Mouse (Mus musculus) heart, embryonic 14.5 days (tissue): ENCODE results near the gene Mylk3. TPM values are rescaled to one million over a fixed set of nuclear protein-coding genes. Genes with fewer than 3 reads are reported as not detected.

Source experiments
- ATAC-seq: fragments of 200-750 bp; cut with Nextera tagmentation; 2 replicates; pipeline ENCODE4 v1.8.0; 2017; ENCODE audit warnings: low read depth, moderate TSS enrichment; ENCODE audit not compliant: insufficient number of reproducible peaks, insufficient read depth, low FRiP score
- H3K27ac ChIP-seq, 2 experiments: fragments of 200-500 bp in 1 of 2; fragments of 300-500 bp in 1 of 2; sonication (generic) in 1 of 2; replicated peaks in 1 of 2; 2 replicates each; pipeline ENCODE4 v1.5.1; 2012 to 2014; ENCODE audit warnings: low read depth in 2 of 2, low read length in 2 of 2, control low read depth in 1 of 2, mild to moderate bottlenecking in 1 of 2, mixed read lengths in 1 of 2; ENCODE audit not compliant: control insufficient read depth in 1 of 2, insufficient read depth in 1 of 2
- H3K27me3 ChIP-seq: fragments of 300-500 bp; sonication (generic); 2 replicates; pipeline ENCODE4 v1.6.1; 2014; ENCODE audit warnings: mild to moderate bottlenecking, low read length, control low read depth; ENCODE audit not compliant: control insufficient read depth, insufficient read depth
- H3K36me3 ChIP-seq: fragments of 300-500 bp; sonication (generic); 2 replicates; pipeline ENCODE4 v1.6.1; 2014; ENCODE audit warnings: mild to moderate bottlenecking, control low read depth, low read length, mixed read lengths; ENCODE audit not compliant: control insufficient read depth, insufficient read depth
- H3K4me1 ChIP-seq, 2 experiments: fragments of 200-500 bp in 1 of 2; fragments of 300-500 bp in 1 of 2; sonication (generic) in 1 of 2; 2 replicates each; pipeline ENCODE4 v1.6.1; 2012 to 2014; ENCODE audit warnings: low read length in 2 of 2, control low read depth in 1 of 2, mixed read lengths in 1 of 2; ENCODE audit not compliant: control insufficient read depth in 2 of 2, insufficient read depth in 2 of 2
- H3K4me2 ChIP-seq: fragments of 300-500 bp; sonication (generic); 2 replicates; pipeline ENCODE4 v1.6.1; 2014; ENCODE audit warnings: mild to moderate bottlenecking, low read length
- H3K4me3 ChIP-seq, 2 experiments: fragments of 200-500 bp in 1 of 2; fragments of 300-500 bp in 1 of 2; sonication (generic) in 1 of 2; 2 replicates each; pipeline ENCODE4 v1.5.1; 2012 to 2014; ENCODE audit warnings: low read length in 2 of 2, mild to moderate bottlenecking in 2 of 2, control low read depth in 1 of 2, low read depth in 1 of 2, moderate library complexity in 1 of 2; ENCODE audit not compliant: control insufficient read depth in 1 of 2, insufficient read depth in 1 of 2
- H3K9ac ChIP-seq: fragments of 300-500 bp; sonication (generic); 2 replicates; pipeline ENCODE4 v1.6.1; 2014; ENCODE audit warnings: mild to moderate bottlenecking, low read length
- H3K9me3 ChIP-seq: fragments of 300-500 bp; sonication (generic); 2 replicates; pipeline ENCODE4 v1.6.1; 2016; ENCODE audit warnings: low read length, control low read depth; ENCODE audit not compliant: control insufficient read depth
- WGBS: fragments of 180-500 bp; shearing (Covaris S2); extraction: QIAGEN DNeasy Blood & Tissue Kit; methylation state at CpG from one replicate; pipeline ENCODE4 v1.1.7; 2014; 5-methylcytosine and 5-hydroxymethylcytosine counted together
- polyA plus RNA-seq: library from polyadenylated mRNA; unstranded; fragments of >200 nt; fragmentation: Nextera tagmentation; extraction: Ambion mirVana; gene quantifications from 2 replicates; pipeline ENCODE4 v1.2.1, GENCODE M21; 2014

Mylk3 gene
- polyA plus RNA-seq, 1 experiment from 2014 or later = 244 TPM

- WGBS = 2% methylated on average over 8 of the region's 8 CpGs
- Histone ChIP-seq H3K27me3 (no peaks in the 10 kb centered on the region), H3K4me3 (peak overlapping the region; percentile 22 to 30), H3K4me1 (peaks cover 32 to 58% of the 10 kb centered on the region in 2 experiments), H3K27ac (peak overlapping the region; percentile 97 to 98), H3K9ac (peak overlapping the region; percentile 62), H3K36me3 (no peaks in the 10 kb centered on the region), H3K9me3 (no peaks in the 10 kb centered on the region), H3K4me2 (peak overlapping the region; percentile 66)
- peak; percentile 91 for ATAC-seq
These were observed 5.3 kb downstream of the Mylk3 start for GRCm38 (mm10) chr8:85380824-85381209.

GRCm38 (mm10) chr8:85380123-85380823 lies 5.9 kb downstream of the Mylk3 start:
- WGBS = 23% methylated on average over 10 of the region's 10 CpGs
- peak overlapping the region; percentile 97 to 98 for H3K27ac ChIP-seq
- peak; percentile 24; the same call in 1 of the 2 replicates for ATAC-seq
- H3K27me3 ChIP-seq = no peaks in the 10 kb centered on the region
- peak overlapping the region; percentile 22 to 30 for H3K4me3 ChIP-seq
- H3K9ac ChIP-seq = peak overlapping the region; percentile 62
- H3K4me1 ChIP-seq = peaks cover 32 to 62% of the 10 kb centered on the region in 2 experiments
- no peaks in the 10 kb centered on the region for H3K36me3 ChIP-seq
- no peaks in the 10 kb centered on the region for H3K9me3 ChIP-seq
- H3K4me2 ChIP-seq = peak overlapping the region; percentile 66

GRCm38 (mm10) chr8:85379142-85379781 lies 6.9 kb downstream of the Mylk3 start:
- no peaks in the 10 kb centered on the region for H3K9me3 ChIP-seq
- H3K27ac ChIP-seq = peak overlapping the region; percentile 97 to 98
- H3K4me1 ChIP-seq = peaks cover 35 to 70% of the 10 kb centered on the region in 2 experiments
- peak; percentile 67 for ATAC-seq
- H3K9ac ChIP-seq = peak overlapping the region; percentile 62
- peak overlapping the region; percentile 9 to 22; a peak in 2 of 4 replicates for H3K4me3 ChIP-seq
- 0% methylated on average over 2 of the region's 2 CpGs for WGBS
- H3K4me2 ChIP-seq = peak overlapping the region; percentile 66
- H3K36me3 ChIP-seq = no peaks in the 10 kb centered on the region
- H3K27me3 ChIP-seq = no peaks in the 10 kb centered on the region

GRCm38 (mm10) chr8:85376516-85376915 lies 9.6 kb downstream of the Mylk3 start:
- H3K36me3 ChIP-seq = no peaks in the 10 kb centered on the region
- H3K9ac ChIP-seq = no peak overlapping the region
- H3K27me3 ChIP-seq = no peaks in the 10 kb centered on the region
- no peaks in the 10 kb centered on the region for H3K9me3 ChIP-seq
- no peak for ATAC-seq
- H3K4me3 ChIP-seq = no peak overlapping the region
- 32% methylated on average over 3 of the region's 3 CpGs for WGBS
- H3K27ac ChIP-seq = peak overlapping the region in 1 of 2 experiments; percentile 21; a peak in 1 of 4 replicates
- no peak overlapping the region for H3K4me2 ChIP-seq
- peaks cover 29 to 70% of the 10 kb centered on the region in 2 experiments for H3K4me1 ChIP-seq

- no peak for ATAC-seq
- H3K4me3 ChIP-seq = no peak overlapping the region
- H3K27me3 ChIP-seq = no peaks in the 10 kb centered on the region
- peaks cover 17 to 52% of the 10 kb centered on the region in 2 experiments for H3K4me1 ChIP-seq
- no peak overlapping the region for H3K9ac ChIP-seq
- H3K4me2 ChIP-seq = peak overlapping the region; percentile 48
- H3K27ac ChIP-seq = peak overlapping the region; percentile 1 to 79; a peak in 1 of 4 replicates
- H3K9me3 ChIP-seq = no peaks in the 10 kb centered on the region
- WGBS = 21% methylated on average over 4 of the region's 4 CpGs
- no peaks in the 10 kb centered on the region for H3K36me3 ChIP-seq
These were observed 11.9 kb downstream of the Mylk3 start for GRCm38 (mm10) chr8:85374286-85374685.

GRCm38 (mm10) chr8:85373435-85374039 lies 12.6 kb downstream of the Mylk3 start:
- peak; percentile 43; the same call in 1 of the 2 replicates for ATAC-seq
- 17% methylated on average over 5 of the region's 5 CpGs for WGBS
- Histone ChIP-seq H3K27me3 (no peaks in the 10 kb centered on the region), H3K4me3 (no peak overlapping the region), H3K36me3 (no peaks in the 10 kb centered on the region), H3K9ac (peak overlapping the region; percentile 36), H3K9me3 (no peaks in the 10 kb centered on the region), H3K27ac (peak overlapping the region; percentile 77 to 79), H3K4me1 (peaks cover 16 to 47% of the 10 kb centered on the region in 2 experiments), H3K4me2 (peak overlapping the region; percentile 48)

GRCm38 (mm10) chr8:85372465-85372839 lies 13.7 kb downstream of the Mylk3 start:
- 80% methylated on average over 1 of the region's 1 CpGs for WGBS
- Histone ChIP-seq H3K9ac (no peak overlapping the region), H3K27ac (no peak overlapping the region), H3K4me2 (no peak overlapping the region), H3K9me3 (no peaks in the 10 kb centered on the region), H3K4me3 (no peak overlapping the region), H3K27me3 (no peaks in the 10 kb centered on the region), H3K4me1 (peaks cover 16 to 42% of the 10 kb centered on the region in 2 experiments), H3K36me3 (no peaks in the 10 kb centered on the region)
- ATAC-seq = no peak
